ENCODE assay signal across 23 mouse cellular contexts in the genomic region with DNA sequence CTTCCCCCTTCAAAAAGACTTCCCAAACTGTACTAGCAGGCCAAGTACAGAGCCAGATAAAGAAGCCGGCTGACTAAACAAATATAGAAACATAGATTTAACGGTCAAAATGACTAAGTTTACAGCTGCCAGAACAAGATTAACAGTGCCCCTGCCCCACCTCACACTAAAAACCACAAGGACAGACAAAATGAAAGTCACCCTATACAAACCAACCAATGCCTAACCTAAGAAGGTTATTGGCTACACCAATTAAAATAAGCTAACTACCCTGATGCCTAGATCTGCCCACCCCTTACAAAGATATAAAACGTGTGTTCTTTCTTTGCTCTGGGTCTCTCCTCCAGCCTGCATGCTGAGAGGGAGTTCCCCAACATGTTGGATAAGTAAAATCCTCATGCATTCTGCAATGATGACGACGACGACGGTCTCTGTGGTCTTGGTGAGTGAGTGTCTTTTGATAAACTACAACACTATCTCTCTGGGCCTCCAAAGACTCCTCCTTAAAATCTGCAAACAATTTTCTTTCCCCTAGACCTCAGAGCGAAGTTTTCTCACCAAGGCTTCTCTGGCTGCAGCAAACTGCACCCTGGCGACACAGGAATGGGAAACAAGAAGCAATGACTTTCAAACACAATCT.
DNase-seq lines count a peak whose midpoint lies in the region; ATAC-seq and TF ChIP-seq lines count a peak whose summit lies in the region.
"Had no signal": no experiment of that assay in that cellular context is flagged by ENCODE, and none has a peak within 500 bp of the region (broad histone marks: within the 10 kb centered on the region; RNA-seq: fewer than 3 reads in every experiment).

No protein-coding gene starts in this region.

- H3K27me3 ChIP-seq in heart, embryonic 13.5 days (replicated peaks), result no peaks in the 10 kb centered on the region
- no peaks in the 10 kb centered on the region for H3K27me3 ChIP-seq in liver, embryonic 14.5 days (ENCODE audit: control insufficient read depth, insufficient read depth, low read length)
- no peaks in the 10 kb centered on the region for H3K27me3 ChIP-seq in forebrain, embryonic 13.5 days
- H3K27me3 ChIP-seq in intestine, postnatal 0 days (replicated peaks; ENCODE audit: control insufficient read depth, insufficient read depth, low read length), result no peaks in the 10 kb centered on the region
- H3K27me3 ChIP-seq: embryonic facial prominence, embryonic 12.5 days; hindbrain, embryonic 13.5 days had no signal

- no peak for TF ChIP-seq CTCF in liver, embryonic 14.5 days (IDR thresholded peaks at IDR 0.05; ENCODE audit: low read depth)
- TF ChIP-seq CTCF in intestine, postnatal 0 days (IDR thresholded peaks at IDR 0.05; ENCODE audit: low read depth), result no peak

- 0 out of 2 replicates have a peak overlapping the region, but pooled peaks have one; percentile 9 for H3K27ac ChIP-seq in heart, embryonic 13.5 days (replicated peaks)
- no peak overlapping the region for H3K27ac ChIP-seq in liver, embryonic 14.5 days
- H3K27ac ChIP-seq in forebrain, embryonic 13.5 days, result no peak overlapping the region
- no peak overlapping the region for H3K27ac ChIP-seq in intestine, postnatal 0 days (ENCODE audit: low read depth, low read length)
- H3K27ac ChIP-seq: embryonic facial prominence, embryonic 12.5 days; hindbrain, embryonic 13.5 days; hindbrain, postnatal 0 days had no signal

- no peak for ATAC-seq in heart, embryonic 13.5 days (ENCODE audit: extremely low read depth, insufficient number of reproducible peaks, low FRiP score, low TSS enrichment)
- ATAC-seq in liver, embryonic 14.5 days (ENCODE audit: insufficient read depth), result peak; percentile 75
- ATAC-seq in megakaryocyte progenitor cell, adult 5-6 weeks (replicated peaks; ENCODE audit: poor library complexity), result peak; percentile 77
- ATAC-seq in forebrain, embryonic 13.5 days, result no peak
- no peak for ATAC-seq in intestine, postnatal 0 days
- ATAC-seq: activated CD4-positive, CD25-positive, alpha-beta regulatory T cell, adult 4 months; CD4-positive, CD25-positive, alpha-beta regulatory T cell, adult 4 months; forebrain, embryonic 16.5 days; hindbrain, postnatal 0 days; Patski had no signal

- TF ChIP-seq EP300 in liver, embryonic 14.5 days (IDR thresholded peaks at IDR 0.05; ENCODE audit: low read depth), result peak; percentile 69

- H3K4me2 ChIP-seq in heart, embryonic 13.5 days, result no peak overlapping the region
- no peak overlapping the region for H3K4me2 ChIP-seq in liver, embryonic 14.5 days (ENCODE audit: low read depth)
- no peak overlapping the region for H3K4me2 ChIP-seq in forebrain, embryonic 13.5 days
- H3K4me2 ChIP-seq in intestine, postnatal 0 days (replicated peaks; ENCODE audit: low read depth), result no peak overlapping the region
- H3K4me2 ChIP-seq: embryonic facial prominence, embryonic 12.5 days; hindbrain, embryonic 13.5 days had no signal

- no peak overlapping the region for H3K9ac ChIP-seq in heart, embryonic 13.5 days
- no peak overlapping the region for H3K9ac ChIP-seq in liver, embryonic 14.5 days (replicated peaks)
- H3K9ac ChIP-seq in forebrain, embryonic 13.5 days, result no peak overlapping the region
- no peak overlapping the region for H3K9ac ChIP-seq in intestine, postnatal 0 days (ENCODE audit: low read depth, low read length)
- H3K9ac ChIP-seq: embryonic facial prominence, embryonic 12.5 days; hindbrain, embryonic 13.5 days had no signal

- WGBS in heart, embryonic 13.5 days, result 42% methylated on average over 9 of the region's 9 CpGs
- WGBS in liver, embryonic 14.5 days (ENCODE audit: insufficient replicate concordance), result 11% methylated on average over 9 of the region's 9 CpGs
- WGBS in forebrain, embryonic 13.5 days, result 79% methylated on average over 9 of the region's 9 CpGs
- WGBS in intestine, postnatal 0 days, result 60% methylated on average over 9 of the region's 9 CpGs

- H3K4me3 ChIP-seq in heart, embryonic 13.5 days, result no peak overlapping the region
- no peak overlapping the region for H3K4me3 ChIP-seq in liver, embryonic 14.5 days (ENCODE audit: insufficient read depth in 1 of 2, low read depth in 2 of 2, low read length in 2 of 2)
- H3K4me3 ChIP-seq in forebrain, embryonic 13.5 days, result no peak overlapping the region
- H3K4me3 ChIP-seq in intestine, postnatal 0 days (ENCODE audit: low read depth, low read length), result no peak overlapping the region
- H3K4me3 ChIP-seq: embryonic facial prominence, embryonic 12.5 days; hindbrain, embryonic 13.5 days had no signal

- peaks cover 30% of the 10 kb centered on the region for H3K4me1 ChIP-seq in heart, embryonic 13.5 days
- H3K4me1 ChIP-seq in liver, embryonic 14.5 days (replicated peaks; ENCODE audit: control insufficient read depth in 2 of 2, insufficient read depth in 2 of 2, low read length in 1 of 2), result peaks cover 0 to 14% of the 10 kb centered on the region in 2 experiments; a peak in 2 of 4 replicates
- no peaks in the 10 kb centered on the region for H3K4me1 ChIP-seq in forebrain, embryonic 13.5 days
- no peaks in the 10 kb centered on the region for H3K4me1 ChIP-seq in intestine, postnatal 0 days (replicated peaks; ENCODE audit: control insufficient read depth, insufficient read depth, low read length)

- H3K9me3 ChIP-seq in heart, embryonic 13.5 days, result no peaks in the 10 kb centered on the region
- no peaks in the 10 kb centered on the region for H3K9me3 ChIP-seq in liver, embryonic 14.5 days (ENCODE audit: control insufficient read depth, low read length)
- no peaks in the 10 kb centered on the region for H3K9me3 ChIP-seq in forebrain, embryonic 13.5 days (replicated peaks)
- no peaks in the 10 kb centered on the region for H3K9me3 ChIP-seq in intestine, postnatal 0 days (ENCODE audit: control insufficient read depth)
- H3K9me3 ChIP-seq: embryonic facial prominence, embryonic 12.5 days; hindbrain, embryonic 13.5 days had no signal

- H3K36me3 ChIP-seq in heart, embryonic 13.5 days, result no peaks in the 10 kb centered on the region
- no peaks in the 10 kb centered on the region for H3K36me3 ChIP-seq in liver, embryonic 14.5 days (replicated peaks; ENCODE audit: control insufficient read depth, insufficient read depth, low read depth)
- H3K36me3 ChIP-seq in forebrain, embryonic 13.5 days (ENCODE audit: poor library complexity, severe bottlenecking), result no peaks in the 10 kb centered on the region
- no peaks in the 10 kb centered on the region for H3K36me3 ChIP-seq in intestine, postnatal 0 days (ENCODE audit: control insufficient read depth, insufficient read depth)
- H3K36me3 ChIP-seq: embryonic facial prominence, embryonic 12.5 days; G1E had no signal

- no peak for DNase-seq in heart, adult 11 months
- peak; percentile 3 for DNase-seq in c-Kit-positive CD71-positive TER-119-positive erythroid progenitor cells, embryonic 14.5 days (ENCODE audit: low spot score)
- peak in 1 of 3 experiments; percentile 22 for DNase-seq in liver, embryonic 14.5 days (ENCODE audit: low read depth in 3 of 3, low spot score in 3 of 3)
- DNase-seq in adrenal gland, adult 18-20 months (ENCODE audit: low spot score in 2 of 2), result no peak
- DNase-seq: adrenal gland, postnatal 25 days; B cell, adult 2 months; cerebellum, adult 8-10 months; cerebellum, postnatal 14 days; gastrocnemius, postnatal 14 days; heart, postnatal 10 days; heart, postnatal 4 days had no signal

Comparison
In these comparisons a context has a peak if more than half of its experiments do, and no peak if none do; other contexts are left out.
1. ATAC-seq: peak in liver, embryonic 14.5 days (single experiment) and megakaryocyte progenitor cell, adult 5-6 weeks (single experiment); none in heart, embryonic 13.5 days (single experiment), forebrain, embryonic 13.5 days (single experiment) and intestine, postnatal 0 days (single experiment).